Mouse (Mus musculus): ENCODE data around the gene Ssh1.
A peak's percentile ranks its signal among the peaks of the same experiment; 100 is the strongest.

Ssh1 gene

GRCm38 (mm10) chr5:113966452-113967150, 27.1 kb downstream of the Ssh1 start:
- no peak for DNase-seq (ENCODE audit: low read depth, low spot score)

- DNase-seq (ENCODE audit: low read depth, low spot score) = peak; percentile 39
These were observed 28.0 kb downstream of the Ssh1 start for GRCm38 (mm10) chr5:113965659-113966185.

GRCm38 (mm10) chr5:113964972-113965371, 28.7 kb downstream of the Ssh1 start:
- no peak for DNase-seq (ENCODE audit: low read depth, low spot score)

GRCm38 (mm10) chr5:113961776-113962175, 31.9 kb downstream of the Ssh1 start:
- DNase-seq (ENCODE audit: low read depth, low spot score) = no peak

GRCm38 (mm10) chr5:113960416-113960815, 33.3 kb downstream of the Ssh1 start:
- DNase-seq (ENCODE audit: low read depth, low spot score) = no peak

GRCm38 (mm10) chr5:113959039-113959438, 34.7 kb downstream of the Ssh1 start:
- DNase-seq (ENCODE audit: low read depth, low spot score) = no peak

- DNase-seq (ENCODE audit: low read depth, low spot score) = peak; percentile 41
These were observed 37.2 kb downstream of the Ssh1 start for GRCm38 (mm10) chr5:113956510-113956909.

GRCm38 (mm10) chr5:113955691-113956090, 38.0 kb downstream of the Ssh1 start:
- DNase-seq (ENCODE audit: low read depth, low spot score) = no peak

GRCm38 (mm10) chr5:113955281-113955680, 38.4 kb downstream of the Ssh1 start:
- DNase-seq (ENCODE audit: low read depth, low spot score) = no peak

GRCm38 (mm10) chr5:113954421-113954820, 39.3 kb downstream of the Ssh1 start:
- DNase-seq (ENCODE audit: low read depth, low spot score) = no peak

GRCm38 (mm10) chr5:113952519-113952918, 41.2 kb downstream of the Ssh1 start:
- DNase-seq (ENCODE audit: low read depth, low spot score) = no peak

- no peak for DNase-seq (ENCODE audit: low read depth, low spot score)
These were observed 42.0 kb downstream of the Ssh1 start for GRCm38 (mm10) chr5:113951693-113952071.

GRCm38 (mm10) chr5:113950786-113951692, 42.7 kb downstream of the Ssh1 start:
- no peak for DNase-seq (ENCODE audit: low read depth, low spot score)

GRCm38 (mm10) chr5:113950133-113950532, 43.6 kb downstream of the Ssh1 start:
- no peak for DNase-seq (ENCODE audit: low read depth, low spot score)

GRCm38 (mm10) chr5:113947280-113947679, 46.4 kb downstream of the Ssh1 start:
- DNase-seq (ENCODE audit: low read depth, low spot score) = no peak

- DNase-seq (ENCODE audit: low read depth, low spot score) = no peak
These were observed 48.6 kb downstream of the Ssh1 start for GRCm38 (mm10) chr5:113945126-113945525.

GRCm38 (mm10) chr5:113943328-113943727, 50.4 kb downstream of the Ssh1 start:
- DNase-seq (ENCODE audit: low read depth, low spot score) = no peak

- DNase-seq (ENCODE audit: low read depth, low spot score) = no peak
These were observed 51.1 kb downstream of the Ssh1 start for GRCm38 (mm10) chr5:113942580-113942979.

GRCm38 (mm10) chr5:113939263-113939900, 54.3 kb downstream of the Ssh1 start:
- DNase-seq (ENCODE audit: low read depth, low spot score) = no peak

- no peak for DNase-seq (ENCODE audit: low read depth, low spot score)
These were observed 56.0 kb downstream of the Ssh1 start for GRCm38 (mm10) chr5:113937650-113938049.

- no peak for DNase-seq (ENCODE audit: low read depth, low spot score)
These were observed 59.8 kb downstream of the Ssh1 start for GRCm38 (mm10) chr5:113933889-113934288.

GRCm38 (mm10) chr5:113933480-113933879, 60.2 kb downstream of the Ssh1 start:
- no peak for DNase-seq (ENCODE audit: low read depth, low spot score)
